Mouse (Mus musculus) limb, embryonic 14.5 days (tissue): ENCODE measurements at regions not wholly inside any gene's neighbourhood (a gene's known extent, or its start where the extent isn't known, plus 50 kb on each side); places are given as distances from the start of the nearest gene placed in this dataset.
A peak's percentile ranks its signal among the peaks of the same experiment; 100 is the strongest.

Experiments used
- ATAC-seq: fragments of 200-750 bp; cut with Nextera tagmentation; 2 replicates; pipeline ENCODE4 v1.8.0; 2017; ENCODE audit warnings: low read depth, moderate number of reproducible peaks, moderate TSS enrichment; ENCODE audit not compliant: low FRiP score
- DNase-seq: peaks from one replicate; pipeline ENCODE4 v3.0.0-alpha.2; 2015; ENCODE audit warnings: low spot score
- H3K27ac ChIP-seq: fragments of 300-500 bp; sonication (generic); replicated peaks from 2 replicates; pipeline ENCODE4 v1.5.1; 2014; ENCODE audit warnings: low read depth, mild to moderate bottlenecking, low read length, moderate library complexity, mixed read lengths
- H3K27me3 ChIP-seq: fragments of 300-500 bp; sonication (generic); 2 replicates; pipeline ENCODE4 v1.6.1; 2014; ENCODE audit warnings: low read length, mixed read lengths; ENCODE audit not compliant: control insufficient read depth, insufficient read depth
- H3K36me3 ChIP-seq: fragments of 300-500 bp; sonication (generic); 2 replicates; pipeline ENCODE4 v1.6.1; 2014; ENCODE audit warnings: mild to moderate bottlenecking, low read length, moderate library complexity, mixed read lengths; ENCODE audit not compliant: control insufficient read depth, insufficient read depth
- H3K4me1 ChIP-seq: fragments of 300-500 bp; sonication (generic); 2 replicates; pipeline ENCODE4 v1.6.1; 2014; ENCODE audit warnings: antibody characterized with exemption, low read length, mixed read lengths; ENCODE audit not compliant: control insufficient read depth, insufficient read depth
- H3K4me2 ChIP-seq: fragments of 300-500 bp; sonication (generic); replicated peaks from 2 replicates; pipeline ENCODE4 v1.6.1; 2014; ENCODE audit warnings: low read depth, mild to moderate bottlenecking, low read length, moderate library complexity; ENCODE audit not compliant: severe bottlenecking
- H3K4me3 ChIP-seq: fragments of 300-500 bp; sonication (generic); replicated peaks from 2 replicates; pipeline ENCODE4 v1.5.1; 2014; ENCODE audit warnings: low read length
- H3K9ac ChIP-seq: fragments of 300-500 bp; sonication (generic); 2 replicates; pipeline ENCODE4 v1.6.1; 2014; ENCODE audit warnings: mild to moderate bottlenecking, low read depth, low read length, moderate library complexity; ENCODE audit not compliant: severe bottlenecking
- H3K9me3 ChIP-seq: fragments of 300-500 bp; sonication (generic); 2 replicates; pipeline ENCODE4 v1.6.1; 2016; ENCODE audit warnings: low read length; ENCODE audit not compliant: control insufficient read depth
- POLR2A ChIP-seq: fragments of 200-500 bp; IDR thresholded peaks from 2 replicates; pipeline ENCODE4 v1.8.0; 2012; ENCODE audit warnings: inconsistent platforms, mild to moderate bottlenecking, moderate library complexity, borderline replicate concordance; ENCODE audit not compliant: insufficient read depth, insufficient read length; ENCODE audit errors: extremely low read depth
- WGBS: fragments of 180-500 bp; shearing (Covaris S2); extraction: QIAGEN DNeasy Blood & Tissue Kit; methylation state at CpG from one replicate; pipeline ENCODE4 v1.1.7; 2014; 5-methylcytosine and 5-hydroxymethylcytosine counted together

DNA sequence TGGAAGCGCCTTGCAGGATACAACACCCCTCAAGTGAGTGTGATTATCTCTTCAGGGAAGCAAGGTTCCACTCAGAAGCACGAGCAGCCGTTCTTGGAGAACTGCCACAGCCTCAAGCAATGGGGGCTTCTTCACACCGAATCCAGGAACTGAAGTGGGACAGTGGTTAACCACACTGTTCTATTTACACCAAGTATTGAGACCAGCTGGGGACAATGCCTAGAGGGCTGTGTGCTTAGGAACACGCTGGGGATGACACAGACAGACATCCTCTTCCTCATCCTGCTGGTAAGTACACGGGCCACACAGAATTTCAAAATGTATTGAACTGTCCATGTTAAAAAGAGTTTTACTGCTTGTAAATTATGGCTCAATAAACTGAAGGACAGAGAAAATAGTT is 177.0 kb upstream of the Azi2 start:
- H3K4me2 ChIP-seq: no peak overlapping the region
- no peak overlapping the region for H3K27ac ChIP-seq
- no peaks in the 10 kb centered on the region for H3K9me3 ChIP-seq
- DNase-seq: no peak
- no peak for TF ChIP-seq POLR2A
- H3K9ac ChIP-seq: no peak overlapping the region
- H3K36me3 ChIP-seq: no peaks in the 10 kb centered on the region
- no peaks in the 10 kb centered on the region for H3K27me3 ChIP-seq
- no peaks in the 10 kb centered on the region for H3K4me1 ChIP-seq
- 83% methylated on average over 6 of the region's 6 CpGs for WGBS
- no peak for ATAC-seq
- no peak overlapping the region for H3K4me3 ChIP-seq

DNA sequence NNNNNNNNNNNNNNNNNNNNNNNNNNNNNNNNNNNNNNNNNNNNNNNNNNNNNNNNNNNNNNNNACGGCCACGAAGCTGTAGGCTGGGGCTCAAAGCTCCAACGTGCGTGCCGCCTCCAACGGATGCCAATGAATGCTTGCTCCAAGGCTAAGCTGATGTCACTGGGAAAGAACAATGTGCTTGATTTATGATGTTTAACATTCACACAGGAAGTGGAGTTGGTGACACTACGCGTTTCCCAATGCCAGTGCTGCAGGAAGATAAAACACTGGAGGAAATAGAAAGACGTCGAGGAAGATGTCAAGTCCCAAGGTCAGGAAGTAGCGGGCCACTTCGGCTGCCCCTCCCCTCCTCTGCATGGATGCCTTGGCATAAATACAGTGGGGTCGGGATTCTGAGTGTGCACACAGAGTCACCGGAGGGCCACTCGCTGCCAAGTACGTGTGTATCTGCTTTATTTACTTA is 180.7 kb upstream of the Azi2 start:
- Histone ChIP-seq H3K9me3 (no peaks in the 10 kb centered on the region), H3K27ac (no peak overlapping the region), H3K27me3 (no peaks in the 10 kb centered on the region), H3K9ac (no peak overlapping the region), H3K4me3 (no peak overlapping the region), H3K36me3 (no peaks in the 10 kb centered on the region), H3K4me1 (no peaks in the 10 kb centered on the region), H3K4me2 (no peak overlapping the region)
- no peak for DNase-seq
- TF ChIP-seq POLR2A: no peak
- 78% methylated on average over 16 of the region's 16 CpGs for WGBS
- ATAC-seq: no peak

DNA sequence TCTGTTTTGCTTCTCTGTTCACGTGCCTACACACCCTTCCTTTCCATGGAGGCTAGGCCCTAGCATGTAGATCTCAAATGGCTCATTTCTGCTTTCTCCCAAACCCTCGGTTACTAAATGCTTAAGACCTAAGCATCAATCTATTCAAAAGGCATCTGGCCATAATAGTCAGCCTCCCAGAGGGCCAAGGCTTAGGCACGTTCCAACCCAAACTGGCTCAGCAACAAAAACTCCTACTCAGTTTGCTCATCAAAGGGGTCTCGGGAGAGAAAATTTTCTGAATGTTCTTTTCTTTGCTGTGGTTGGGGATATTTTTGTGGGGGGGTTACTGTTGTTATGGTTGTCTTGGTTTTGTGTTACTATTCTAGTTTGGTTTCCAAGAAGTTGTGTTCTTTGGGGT is 196.8 kb upstream of the Azi2 start:
- Histone ChIP-seq H3K4me1 (no peaks in the 10 kb centered on the region), H3K4me2 (no peak overlapping the region), H3K9ac (no peak overlapping the region), H3K27ac (no peak overlapping the region), H3K27me3 (no peaks in the 10 kb centered on the region), H3K4me3 (no peak overlapping the region), H3K9me3 (no peaks in the 10 kb centered on the region), H3K36me3 (no peaks in the 10 kb centered on the region)
- 64% methylated on average over 4 of the region's 4 CpGs for WGBS
- TF ChIP-seq POLR2A: no peak
- ATAC-seq: no peak
- peak; percentile 52 for DNase-seq

DNA sequence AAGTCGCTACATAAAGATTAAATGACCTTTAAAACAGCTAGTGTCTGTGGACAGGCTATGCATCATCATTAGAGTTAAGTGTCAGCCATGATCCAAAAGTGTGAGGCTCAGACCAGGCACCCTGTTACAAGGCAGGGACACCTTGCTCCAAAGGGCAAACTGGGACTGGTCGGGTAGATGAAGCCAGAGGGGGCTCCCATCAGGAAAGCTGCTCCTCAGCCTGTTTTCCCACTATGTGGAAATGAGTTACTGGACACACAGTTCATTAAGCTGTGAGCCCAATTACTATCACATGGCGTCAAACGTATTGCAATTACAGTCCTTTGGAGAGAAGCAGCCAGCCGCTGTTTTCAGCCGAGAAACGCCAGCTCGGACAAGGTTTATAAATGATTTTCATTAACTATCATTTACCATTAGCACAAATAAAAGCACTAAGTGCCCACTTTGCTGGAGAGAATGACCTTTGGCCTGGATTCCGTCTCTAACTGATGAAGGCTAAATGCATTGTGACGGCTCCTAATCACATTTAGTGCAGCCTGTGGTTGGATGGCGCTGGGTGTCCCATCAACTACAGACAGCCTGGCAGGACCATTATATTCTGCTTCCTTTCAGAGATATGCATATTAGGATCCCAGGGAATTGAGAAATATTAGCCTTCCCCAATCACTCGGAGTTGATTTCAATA is 203.5 kb upstream of the Azi2 start:
- TF ChIP-seq POLR2A: no peak
- no peak overlapping the region for H3K27ac ChIP-seq
- no peak for ATAC-seq
- H3K4me2 ChIP-seq: no peak overlapping the region
- DNase-seq: no peak
- H3K4me1 ChIP-seq: no peaks in the 10 kb centered on the region
- no peak overlapping the region for H3K4me3 ChIP-seq
- no peaks in the 10 kb centered on the region for H3K27me3 ChIP-seq
- no peak overlapping the region for H3K9ac ChIP-seq
- H3K36me3 ChIP-seq: no peaks in the 10 kb centered on the region
- WGBS: 38% methylated on average over 12 of the region's 12 CpGs
- H3K9me3 ChIP-seq: no peaks in the 10 kb centered on the region

DNA sequence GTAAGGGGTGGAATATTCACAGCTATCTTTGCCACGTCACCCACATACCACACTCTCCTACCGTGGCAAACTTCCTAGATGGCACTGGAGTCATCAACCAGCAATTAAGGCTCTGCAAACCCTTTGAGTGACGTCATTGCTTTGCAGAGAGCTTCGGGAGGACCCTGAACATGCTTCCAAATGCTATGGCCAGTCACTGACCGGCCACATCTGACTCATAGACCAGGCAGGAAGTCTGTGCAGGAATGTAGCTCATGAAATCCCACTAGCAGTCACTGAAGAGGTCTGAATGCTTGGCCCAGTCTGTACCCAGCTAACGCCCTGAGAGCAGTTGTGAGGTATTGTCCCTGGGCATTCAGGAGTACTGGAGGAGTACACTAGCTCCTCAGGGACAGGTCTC is 203.9 kb upstream of the Rbms3 start:
- TF ChIP-seq POLR2A: no peak
- Histone ChIP-seq H3K36me3 (no peaks in the 10 kb centered on the region), H3K9me3 (no peaks in the 10 kb centered on the region), H3K27ac (no peak overlapping the region), H3K4me2 (no peak overlapping the region), H3K9ac (no peak overlapping the region), H3K4me1 (no peaks in the 10 kb centered on the region), H3K27me3 (no peaks in the 10 kb centered on the region), H3K4me3 (no peak overlapping the region)
- no peak for ATAC-seq
- 70% methylated on average over 6 of the region's 6 CpGs for WGBS
- no peak for DNase-seq
